Mouse (Mus musculus): ENCODE measurements around the gene Uroc1.

DNA sequence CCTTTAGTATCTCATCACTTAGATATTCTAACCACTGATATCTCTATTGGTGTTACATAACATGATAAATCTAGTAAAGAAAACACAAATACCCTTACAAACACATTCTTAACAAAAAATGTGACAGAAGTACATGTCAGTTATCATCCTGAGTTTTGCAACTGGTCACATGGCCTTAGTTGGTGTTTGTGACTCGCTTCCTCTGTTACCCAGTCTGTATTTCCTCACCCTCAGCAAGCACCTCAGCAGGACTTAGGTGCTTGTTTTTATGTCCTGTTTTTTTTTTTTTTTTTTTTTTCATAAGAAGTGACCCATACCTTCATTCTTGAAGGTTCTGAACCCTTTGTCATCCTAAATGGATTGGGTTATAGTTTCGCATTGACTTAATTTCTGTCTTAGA is 44.6 kb downstream of the Uroc1 start:
- no peak for TF ChIP-seq RCOR1 (conservative IDR thresholded peaks at IDR 0.05; ENCODE audit: low read depth, low read length)
- TF ChIP-seq CTCF (conservative IDR thresholded peaks at IDR 0.05 in 1 of 2, IDR thresholded peaks at IDR 0.05 in 1 of 2; ENCODE audit: low read depth in 2 of 2, low read length in 2 of 2) = no peak
- TF ChIP-seq NELFE (IDR thresholded peaks at IDR 0.05; ENCODE audit: low read depth, low read length) = no peak
- no peak for TF ChIP-seq POLR2A (IDR thresholded peaks at IDR 0.05; ENCODE audit: low read depth, low read length)
- TF ChIP-seq HCFC1 (IDR thresholded peaks at IDR 0.05; ENCODE audit: low read depth, low read length) = no peak
- TF ChIP-seq KAT2A (IDR thresholded peaks at IDR 0.05; ENCODE audit: insufficient replicate concordance, low read length) = no peak
- no peak for TF ChIP-seq SMC3 (IDR thresholded peaks at IDR 0.05; ENCODE audit: low read depth, low read length)
